Mouse (Mus musculus): ENCODE measurements around the gene Mta3.

GRCm38 (mm10) chr17:83845538-83845937 lies 139.6 kb downstream of the Mta3 start:
- TF ChIP-seq KAT2A (IDR thresholded peaks at IDR 0.05; ENCODE audit: insufficient replicate concordance, low read length) (no peak), SMC3 (IDR thresholded peaks at IDR 0.05; ENCODE audit: low read depth, low read length) (no peak), CTCF (conservative IDR thresholded peaks at IDR 0.05 in 1 of 2, IDR thresholded peaks at IDR 0.05 in 1 of 2; ENCODE audit: low read depth in 2 of 2, low read length in 2 of 2) (no peak), POLR2A (IDR thresholded peaks at IDR 0.05; ENCODE audit: low read depth, low read length) (no peak), MAFK (IDR thresholded peaks at IDR 0.05; ENCODE audit: insufficient replicate concordance, low read length) (no peak), POLR2AphosphoS2 (IDR thresholded peaks at IDR 0.05; ENCODE audit: low read depth, low read length) (no peak), SIN3A (IDR thresholded peaks at IDR 0.05; ENCODE audit: low read length) (no peak), JUND (conservative IDR thresholded peaks at IDR 0.05; ENCODE audit: low read depth, low read length) (no peak), HCFC1 (IDR thresholded peaks at IDR 0.05; ENCODE audit: low read depth, low read length) (no peak), ZMIZ1 (IDR thresholded peaks at IDR 0.05; ENCODE audit: low read depth, low read length) (no peak)
